Mouse (Mus musculus): ENCODE measurements around the gene Trim14. TPM values are rescaled to one million over a fixed set of nuclear protein-coding genes. Genes with fewer than 3 reads are reported as not detected.
A peak's percentile ranks its signal among the peaks of the same experiment; 100 is the strongest.

The Trim14 gene
- polyA plus RNA-seq, 1 experiment from 2014 or later: 8.9 TPM

GRCm38 (mm10) chr4:46521457-46521856 is 14.5 kb downstream of the Trim14 start:
- no peak for ATAC-seq

GRCm38 (mm10) chr4:46520491-46520890 is 15.4 kb downstream of the Trim14 start:
- no peaks in the 10 kb centered on the region for H3K27me3 ChIP-seq (replicated peaks)
- H3K4me1 ChIP-seq: peaks cover 6% of the 10 kb centered on the region
- 74% methylated on average over 2 of the region's 2 CpGs for WGBS (ENCODE audit: insufficient replicate concordance)
- H3K36me3 ChIP-seq: peaks cover 54% of the 10 kb centered on the region
- no peak for ATAC-seq
- H3K4me3 ChIP-seq: no peak overlapping the region
- no peaks in the 10 kb centered on the region for H3K9me3 ChIP-seq (replicated peaks)
- H3K9ac ChIP-seq: no peak overlapping the region
- no peak overlapping the region for H3K4me2 ChIP-seq
- no peak overlapping the region for H3K27ac ChIP-seq

More at GRCm38 (mm10) chr4:46521457-46521856, 14.5 kb downstream of the Trim14 start:
- Histone ChIP-seq H3K4me3 (no peak overlapping the region), H3K36me3 (peaks cover 54% of the 10 kb centered on the region), H3K9ac (no peak overlapping the region), H3K27ac (no peak overlapping the region), H3K9me3 (replicated peaks) (no peaks in the 10 kb centered on the region), H3K4me1 (peaks cover 14% of the 10 kb centered on the region), H3K27me3 (replicated peaks) (no peaks in the 10 kb centered on the region), H3K4me2 (no peak overlapping the region)
- 70% methylated on average over 10 of the region's 10 CpGs for WGBS (ENCODE audit: insufficient replicate concordance)

GRCm38 (mm10) chr4:46507736-46508460 is 28.0 kb downstream of the Trim14 start:
- peak overlapping the region; percentile 100 for H3K4me2 ChIP-seq
- peaks cover 51% of the 10 kb centered on the region for H3K4me1 ChIP-seq
- 4% methylated on average over 16 of the region's 16 CpGs for WGBS (ENCODE audit: insufficient replicate concordance)
- H3K9ac ChIP-seq: peak overlapping the region; percentile 62
- H3K27me3 ChIP-seq (replicated peaks): peaks cover 12% of the 10 kb centered on the region
- H3K36me3 ChIP-seq: peaks cover 26% of the 10 kb centered on the region
- H3K9me3 ChIP-seq (replicated peaks): no peaks in the 10 kb centered on the region
- ATAC-seq: no peak
- peak overlapping the region; percentile 79 for H3K27ac ChIP-seq
- peak overlapping the region; percentile 73 for H3K4me3 ChIP-seq

- peaks cover 53% of the 10 kb centered on the region for H3K4me1 ChIP-seq
- H3K27ac ChIP-seq: peak overlapping the region; percentile 79
- H3K4me2 ChIP-seq: peak overlapping the region; percentile 100
- 1% methylated on average over 92 of the region's 94 CpGs for WGBS (ENCODE audit: insufficient replicate concordance)
- peaks cover 12% of the 10 kb centered on the region for H3K27me3 ChIP-seq (replicated peaks)
- H3K9ac ChIP-seq: peak overlapping the region; percentile 79
- peak overlapping the region; percentile 73 for H3K4me3 ChIP-seq
- H3K9me3 ChIP-seq (replicated peaks): no peaks in the 10 kb centered on the region
- peaks cover 35% of the 10 kb centered on the region for H3K36me3 ChIP-seq
- peak; percentile 93 for ATAC-seq
These were observed 28.9 kb downstream of the Trim14 start for GRCm38 (mm10) chr4:46506801-46507610.

- no peak overlapping the region for H3K4me2 ChIP-seq
- no peak overlapping the region for H3K9ac ChIP-seq
- H3K27me3 ChIP-seq (replicated peaks): peaks cover 12% of the 10 kb centered on the region
- 66% methylated on average over 8 of the region's 8 CpGs for WGBS (ENCODE audit: insufficient replicate concordance)
- no peaks in the 10 kb centered on the region for H3K9me3 ChIP-seq (replicated peaks)
- H3K27ac ChIP-seq: no peak overlapping the region
- H3K4me3 ChIP-seq: no peak overlapping the region
- H3K4me1 ChIP-seq: peaks cover 66% of the 10 kb centered on the region
- H3K36me3 ChIP-seq: peaks cover 46% of the 10 kb centered on the region
- ATAC-seq: no peak
These were observed 30.4 kb downstream of the Trim14 start for GRCm38 (mm10) chr4:46505361-46506057.

- peaks cover 71% of the 10 kb centered on the region for H3K4me1 ChIP-seq
- H3K36me3 ChIP-seq: peaks cover 58% of the 10 kb centered on the region
- H3K9ac ChIP-seq: 0 out of 2 replicates have a peak overlapping the region, but pooled peaks have one; percentile 7
- H3K27me3 ChIP-seq (replicated peaks): peaks cover 12% of the 10 kb centered on the region
- no peaks in the 10 kb centered on the region for H3K9me3 ChIP-seq (replicated peaks)
- H3K27ac ChIP-seq: peak overlapping the region; percentile 64
- no peak overlapping the region for H3K4me3 ChIP-seq
- ATAC-seq: peak; percentile 38
- no peak overlapping the region for H3K4me2 ChIP-seq
- WGBS (ENCODE audit: insufficient replicate concordance): 17% methylated on average over 3 of the region's 3 CpGs
These were observed 32.1 kb downstream of the Trim14 start for GRCm38 (mm10) chr4:46503881-46504280.

- H3K4me2 ChIP-seq: no peak overlapping the region
- H3K27me3 ChIP-seq (replicated peaks): peaks cover 12% of the 10 kb centered on the region
- no peaks in the 10 kb centered on the region for H3K9me3 ChIP-seq (replicated peaks)
- H3K27ac ChIP-seq: no peak overlapping the region
- H3K4me1 ChIP-seq: peaks cover 74% of the 10 kb centered on the region
- no peak for ATAC-seq
- peaks cover 68% of the 10 kb centered on the region for H3K36me3 ChIP-seq
- H3K9ac ChIP-seq: no peak overlapping the region
- no peak overlapping the region for H3K4me3 ChIP-seq
- 85% methylated on average over 16 of the region's 16 CpGs for WGBS (ENCODE audit: insufficient replicate concordance)
These were observed 33.1 kb downstream of the Trim14 start for GRCm38 (mm10) chr4:46502606-46503502.

GRCm38 (mm10) chr4:46498976-46499375 is 37.0 kb downstream of the Trim14 start:
- Histone ChIP-seq H3K4me3 (no peak overlapping the region), H3K36me3 (peaks cover 90% of the 10 kb centered on the region), H3K27me3 (replicated peaks) (no peaks in the 10 kb centered on the region), H3K27ac (peak overlapping the region; percentile 47; the same call in 1 of the 2 replicates), H3K9ac (no peak overlapping the region), H3K4me2 (no peak overlapping the region), H3K4me1 (peaks cover 41% of the 10 kb centered on the region), H3K9me3 (replicated peaks) (no peaks in the 10 kb centered on the region)
- no peak for ATAC-seq
- whole genome bisulfite sequencing (ENCODE audit: insufficient replicate concordance): 13% methylated on average over 4 of the region's 4 CpGs

GRCm38 (mm10) chr4:46498511-46498910 is 37.4 kb downstream of the Trim14 start:
- no peak overlapping the region for H3K4me3 ChIP-seq
- no peak overlapping the region for H3K9ac ChIP-seq
- no peaks in the 10 kb centered on the region for H3K9me3 ChIP-seq (replicated peaks)
- peaks cover 36% of the 10 kb centered on the region for H3K4me1 ChIP-seq
- H3K27ac ChIP-seq: peak overlapping the region; percentile 47
- no peak overlapping the region for H3K4me2 ChIP-seq
- H3K36me3 ChIP-seq: peaks cover 92% of the 10 kb centered on the region
- no peaks in the 10 kb centered on the region for H3K27me3 ChIP-seq (replicated peaks)
- ATAC-seq: 0 out of 2 replicates have a peak, but pooled peaks have one; percentile 7
- 70% methylated on average over 3 of the region's 3 CpGs for WGBS (ENCODE audit: insufficient replicate concordance)

GRCm38 (mm10) chr4:46497286-46497892 is 38.6 kb downstream of the Trim14 start:
- Histone ChIP-seq H3K27ac (0 out of 2 replicates have a peak overlapping the region, but pooled peaks have one; percentile 8), H3K9ac (no peak overlapping the region), H3K36me3 (peaks cover 93% of the 10 kb centered on the region), H3K9me3 (replicated peaks) (no peaks in the 10 kb centered on the region), H3K4me3 (no peak overlapping the region), H3K4me1 (peaks cover 29% of the 10 kb centered on the region), H3K4me2 (no peak overlapping the region), H3K27me3 (replicated peaks) (no peaks in the 10 kb centered on the region)
- 38% methylated on average over 4 of the region's 4 CpGs for WGBS (ENCODE audit: insufficient replicate concordance)
- ATAC-seq: peak; percentile 27; the same call in 1 of the 2 replicates
